Mouse (Mus musculus): ENCODE measurements around the gene Nsf. TPM values are rescaled to one million over a fixed set of nuclear protein-coding genes. Genes with fewer than 3 reads are reported as not detected.

Nsf gene
- polyA plus RNA-seq, 1 experiment = 13.2 TPM

- Histone ChIP-seq H3K27ac (ENCODE audit: control insufficient read depth, insufficient read depth, low read depth, low read length, poor library complexity) (no peak overlapping the region), H3K4me1 (ENCODE audit: control insufficient read depth, insufficient read depth, low read length) (no peaks in the 10 kb centered on the region), H3K4me3 (replicated peaks; ENCODE audit: control insufficient read depth, low read depth, low read length) (no peak overlapping the region)
- 69% methylated on average over 5 of the region's 5 CpGs for WGBS
- TF ChIP-seq POLR2A (IDR thresholded peaks at IDR 0.05; ENCODE audit: borderline replicate concordance, control insufficient read depth, low read depth, low read length) (no peak), CTCF (IDR thresholded peaks at IDR 0.05; ENCODE audit: control insufficient read depth, insufficient read depth, low read length) (no peak)
Measured at GRCm38 (mm10) chr11:103858760-103859159, 95.1 kb downstream of the Nsf start.

GRCm38 (mm10) chr11:103856641-103857040 lies 97.2 kb downstream of the Nsf start:
- no peak overlapping the region for H3K27ac ChIP-seq (ENCODE audit: control insufficient read depth, insufficient read depth, low read depth, low read length, poor library complexity)
- TF ChIP-seq POLR2A (IDR thresholded peaks at IDR 0.05; ENCODE audit: borderline replicate concordance, control insufficient read depth, low read depth, low read length) (no peak), CTCF (IDR thresholded peaks at IDR 0.05; ENCODE audit: control insufficient read depth, insufficient read depth, low read length) (no peak)
- 83% methylated on average over 7 of the region's 7 CpGs for WGBS
- no peaks in the 10 kb centered on the region for H3K4me1 ChIP-seq (ENCODE audit: control insufficient read depth, insufficient read depth, low read length)
- no peak overlapping the region for H3K4me3 ChIP-seq (replicated peaks; ENCODE audit: control insufficient read depth, low read depth, low read length)

GRCm38 (mm10) chr11:103854294-103854693 lies 99.6 kb downstream of the Nsf start:
- TF ChIP-seq POLR2A (IDR thresholded peaks at IDR 0.05; ENCODE audit: borderline replicate concordance, control insufficient read depth, low read depth, low read length) = no peak
- TF ChIP-seq CTCF (IDR thresholded peaks at IDR 0.05; ENCODE audit: control insufficient read depth, insufficient read depth, low read length) = no peak
- 87% methylated on average over 9 of the region's 9 CpGs for WGBS
- H3K4me1 ChIP-seq (ENCODE audit: control insufficient read depth, insufficient read depth, low read length) = no peaks in the 10 kb centered on the region
- H3K27ac ChIP-seq (ENCODE audit: control insufficient read depth, insufficient read depth, low read depth, low read length, poor library complexity) = no peak overlapping the region
- no peak overlapping the region for H3K4me3 ChIP-seq (replicated peaks; ENCODE audit: control insufficient read depth, low read depth, low read length)

GRCm38 (mm10) chr11:103853284-103853920 lies 100.5 kb downstream of the Nsf start:
- H3K4me1 ChIP-seq (ENCODE audit: control insufficient read depth, insufficient read depth, low read length) = no peaks in the 10 kb centered on the region
- WGBS = 73% methylated on average over 10 of the region's 10 CpGs
- H3K27ac ChIP-seq (ENCODE audit: control insufficient read depth, insufficient read depth, low read depth, low read length, poor library complexity) = no peak overlapping the region
- no peak overlapping the region for H3K4me3 ChIP-seq (replicated peaks; ENCODE audit: control insufficient read depth, low read depth, low read length)
- no peak for TF ChIP-seq CTCF (IDR thresholded peaks at IDR 0.05; ENCODE audit: control insufficient read depth, insufficient read depth, low read length)
- TF ChIP-seq POLR2A (IDR thresholded peaks at IDR 0.05; ENCODE audit: borderline replicate concordance, control insufficient read depth, low read depth, low read length) = no peak

- Histone ChIP-seq H3K4me3 (replicated peaks; ENCODE audit: control insufficient read depth, low read depth, low read length) (no peak overlapping the region), H3K27ac (ENCODE audit: control insufficient read depth, insufficient read depth, low read depth, low read length, poor library complexity) (no peak overlapping the region), H3K4me1 (ENCODE audit: control insufficient read depth, insufficient read depth, low read length) (no peaks in the 10 kb centered on the region)
- no peak for TF ChIP-seq CTCF (IDR thresholded peaks at IDR 0.05; ENCODE audit: control insufficient read depth, insufficient read depth, low read length)
- WGBS = 44% methylated on average over 16 of the region's 16 CpGs
Measured at GRCm38 (mm10) chr11:103852590-103853283, 101.1 kb downstream of the Nsf start.

GRCm38 (mm10) chr11:103848287-103848686 lies 105.6 kb downstream of the Nsf start:
- Histone ChIP-seq H3K4me3 (replicated peaks; ENCODE audit: control insufficient read depth, low read depth, low read length) (no peak overlapping the region), H3K4me1 (ENCODE audit: control insufficient read depth, insufficient read depth, low read length) (no peaks in the 10 kb centered on the region; the same call in 1 of the 2 replicates), H3K27ac (ENCODE audit: control insufficient read depth, insufficient read depth, low read depth, low read length, poor library complexity) (no peak overlapping the region)
- TF ChIP-seq CTCF (IDR thresholded peaks at IDR 0.05; ENCODE audit: control insufficient read depth, insufficient read depth, low read length) (no peak), POLR2A (IDR thresholded peaks at IDR 0.05; ENCODE audit: borderline replicate concordance, control insufficient read depth, low read depth, low read length) (no peak)
- 51% methylated on average over 11 of the region's 11 CpGs for WGBS

- 90% methylated on average over 11 of the region's 11 CpGs for WGBS
- no peak overlapping the region for H3K4me3 ChIP-seq (replicated peaks; ENCODE audit: control insufficient read depth, low read depth, low read length)
- H3K27ac ChIP-seq (ENCODE audit: control insufficient read depth, insufficient read depth, low read depth, low read length, poor library complexity) = no peak overlapping the region
- no peaks in the 10 kb centered on the region; the same call in 1 of the 2 replicates for H3K4me1 ChIP-seq (ENCODE audit: control insufficient read depth, insufficient read depth, low read length)
- no peak for TF ChIP-seq POLR2A (IDR thresholded peaks at IDR 0.05; ENCODE audit: borderline replicate concordance, control insufficient read depth, low read depth, low read length)
- no peak for TF ChIP-seq CTCF (IDR thresholded peaks at IDR 0.05; ENCODE audit: control insufficient read depth, insufficient read depth, low read length)
Measured at GRCm38 (mm10) chr11:103840834-103841233, 113.0 kb downstream of the Nsf start.

- Histone ChIP-seq H3K4me1 (ENCODE audit: control insufficient read depth, insufficient read depth, low read length) (no peaks in the 10 kb centered on the region), H3K4me3 (replicated peaks; ENCODE audit: control insufficient read depth, low read depth, low read length) (no peak overlapping the region), H3K27ac (ENCODE audit: control insufficient read depth, insufficient read depth, low read depth, low read length, poor library complexity) (no peak overlapping the region)
- 74% methylated on average over 2 of the region's 2 CpGs for WGBS
- TF ChIP-seq CTCF (IDR thresholded peaks at IDR 0.05; ENCODE audit: control insufficient read depth, insufficient read depth, low read length) (no peak), POLR2A (IDR thresholded peaks at IDR 0.05; ENCODE audit: borderline replicate concordance, control insufficient read depth, low read depth, low read length) (no peak)
Measured at GRCm38 (mm10) chr11:103838955-103839354, 114.9 kb downstream of the Nsf start.

Measured in bone marrow, adult 2 months (tissue).